Mouse (Mus musculus): ENCODE measurements around the gene Plp2.

Gene Plp2

GRCm38 (mm10) chrX:7664791-7665190 is 6.4 kb downstream of the Plp2 start:
- no peak for DNase-seq (ENCODE audit: extremely low read depth, insufficient read length, low spot score)

GRCm38 (mm10) chrX:7662936-7663335 is 8.3 kb downstream of the Plp2 start:
- DNase-seq (ENCODE audit: extremely low read depth, insufficient read length, low spot score) = no peak

- DNase-seq (ENCODE audit: extremely low read depth, insufficient read length, low spot score) = no peak
Measured at GRCm38 (mm10) chrX:7661086-7661485, 10.1 kb downstream of the Plp2 start.

GRCm38 (mm10) chrX:7658785-7659589 is 12.2 kb downstream of the Plp2 start:
- no peak for DNase-seq (ENCODE audit: extremely low read depth, insufficient read length, low spot score)

GRCm38 (mm10) chrX:7658031-7658784 is 13.0 kb downstream of the Plp2 start:
- peak; percentile 77 for DNase-seq (ENCODE audit: extremely low read depth, insufficient read length, low spot score)

- DNase-seq (ENCODE audit: extremely low read depth, insufficient read length, low spot score) = peak; percentile 63
Measured at GRCm38 (mm10) chrX:7657221-7657639, 14.0 kb downstream of the Plp2 start, which contains the start of gene Prickle3. TSS of gene Prickle3 (plus strand) at chrX:7657260.

- peak; percentile 82 for DNase-seq (ENCODE audit: extremely low read depth, insufficient read length, low spot score)
Measured at GRCm38 (mm10) chrX:7648671-7649304, 22.4 kb downstream of the Plp2 start.

- DNase-seq (ENCODE audit: extremely low read depth, insufficient read length, low spot score) = peak; percentile 41
Measured at GRCm38 (mm10) chrX:7645349-7645748, 25.8 kb downstream of the Plp2 start.

- no peak for DNase-seq (ENCODE audit: extremely low read depth, insufficient read length, low spot score)
Measured at GRCm38 (mm10) chrX:7640785-7641184, 30.4 kb downstream of the Plp2 start.

GRCm38 (mm10) chrX:7639536-7640325 is 31.5 kb downstream of the Plp2 start:
- no peak for DNase-seq (ENCODE audit: extremely low read depth, insufficient read length, low spot score)

- DNase-seq (ENCODE audit: extremely low read depth, insufficient read length, low spot score) = no peak
Measured at GRCm38 (mm10) chrX:7638401-7639091, 32.6 kb downstream of the Plp2 start, which contains the start of gene Syp. TSS of gene Syp (plus strand) at chrX:7638471.

GRCm38 (mm10) chrX:7635101-7635500 is 36.1 kb downstream of the Plp2 start:
- no peak for DNase-seq (ENCODE audit: extremely low read depth, insufficient read length, low spot score)

- no peak for DNase-seq (ENCODE audit: extremely low read depth, insufficient read length, low spot score)
Measured at GRCm38 (mm10) chrX:7632560-7632959, 38.6 kb downstream of the Plp2 start.
